Mouse (Mus musculus): ENCODE results near the gene Ostn.

- TF ChIP-seq CTCF (IDR thresholded peaks at IDR 0.05; ENCODE audit: low read depth, low read length) (no peak), GATA1 (IDR thresholded peaks at IDR 0.05; ENCODE audit: borderline replicate concordance, low read length) (no peak), TAL1 (conservative IDR thresholded peaks at IDR 0.05; ENCODE audit: low read depth, low read length) (no peak)
Measured at GRCm38 (mm10) chr16:27319099-27319498, 11.8 kb downstream of the Ostn start.
